Comparison of ENCODE assay signal across 8 mouse cellular contexts in the genomic region with DNA sequence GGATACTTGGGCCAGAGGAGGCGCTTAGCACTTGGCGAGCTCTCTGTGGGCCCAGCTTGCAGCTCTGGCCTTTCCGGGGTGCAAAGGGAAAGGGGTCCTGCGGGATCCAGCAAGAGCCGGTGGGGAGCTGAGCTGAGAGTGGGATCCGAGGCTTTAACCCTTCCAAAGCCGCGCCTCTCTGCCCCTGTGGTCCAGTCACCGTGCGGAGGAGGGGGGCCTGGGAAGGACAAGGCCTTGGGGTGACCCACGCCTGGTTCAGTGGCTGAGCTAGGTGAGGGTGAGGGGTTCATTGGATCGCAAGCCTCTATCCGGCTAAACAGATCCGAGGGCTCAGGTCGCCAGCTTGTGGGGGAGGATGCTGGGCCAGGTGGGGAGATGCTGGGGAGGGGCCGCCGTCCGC. TPM values are rescaled to one million over a fixed set of nuclear protein-coding genes. Genes with fewer than 3 reads are reported as not detected.
DNase-seq lines count a peak whose midpoint lies in the region; ATAC-seq and TF ChIP-seq lines count a peak whose summit lies in the region.

No protein-coding gene starts in this region.

- ATAC-seq in heart, postnatal 0 days (ENCODE audit: insufficient read depth, low read depth) = no peak
- no peak for ATAC-seq in midbrain, embryonic 11.5 days (ENCODE audit: low FRiP score)
- no peak for ATAC-seq in activated CD4-positive, CD25-positive, alpha-beta regulatory T cell, adult 4 months

- TF ChIP-seq CTCF in gastrocnemius, adult 2 months (IDR thresholded peaks at IDR 0.05) = no peak
- TF ChIP-seq CTCF in heart, postnatal 0 days (IDR thresholded peaks at IDR 0.05; ENCODE audit: low read depth) = no peak

- peak overlapping the region; percentile 12; the same call in 1 of the 2 replicates for H3K9ac ChIP-seq in heart, postnatal 0 days (replicated peaks; ENCODE audit: low read depth, low read length)
- H3K9ac ChIP-seq in midbrain, embryonic 11.5 days (ENCODE audit: low read length) = peak overlapping the region; percentile 68

- H3K4me3 ChIP-seq in gastrocnemius, adult 2 months = peak overlapping the region; percentile 59
- peak overlapping the region; percentile 42 for H3K4me3 ChIP-seq in heart, postnatal 0 days (ENCODE audit: low read depth, low read length)
- peak overlapping the region; percentile 54 for H3K4me3 ChIP-seq in midbrain, embryonic 11.5 days (ENCODE audit: low read depth, low read length)

- no peak for TF ChIP-seq EP300 in heart, postnatal 0 days (IDR thresholded peaks at IDR 0.05; ENCODE audit: low read depth)

- no peaks in the 10 kb centered on the region for H3K36me3 ChIP-seq in heart, postnatal 0 days (replicated peaks; ENCODE audit: control insufficient read depth, insufficient read depth, low read length)
- no peaks in the 10 kb centered on the region for H3K36me3 ChIP-seq in midbrain, embryonic 11.5 days (ENCODE audit: control insufficient read depth, insufficient read depth, low read length)

- 0 out of 2 replicates have a peak, but pooled peaks cover 15% of the 10 kb centered on the region for H3K27me3 ChIP-seq in heart, postnatal 0 days (ENCODE audit: control insufficient read depth, insufficient read depth, low read length)
- H3K27me3 ChIP-seq in midbrain, embryonic 11.5 days (ENCODE audit: control insufficient read depth, insufficient read depth, low read length) = peaks cover 23% of the 10 kb centered on the region

- H3K4me2 ChIP-seq in heart, postnatal 0 days (ENCODE audit: low read depth, low read length) = peak overlapping the region; percentile 83
- peak overlapping the region; percentile 95 for H3K4me2 ChIP-seq in midbrain, embryonic 11.5 days

- DNase-seq in gastrocnemius, adult 2 months = peak; percentile 27
- no peak for DNase-seq in gastrocnemius, adult 8-10 months (ENCODE audit: low spot score in 2 of 2)
- DNase-seq in right cerebral cortex, postnatal 10 days (ENCODE audit: low spot score in 2 of 2) = peak; percentile 35 to 52
- DNase-seq in right cerebral cortex, adult 18-20 months = no peak
- DNase-seq in heart, postnatal 0 days (ENCODE audit: low spot score) = no peak
- peak; percentile 91 for DNase-seq in midbrain, embryonic 11.5 days (ENCODE audit: low spot score, missing footprints)
- DNase-seq in B cell, adult 2 months = no peak

- peaks cover 6% of the 10 kb centered on the region for H3K4me1 ChIP-seq in heart, postnatal 0 days (ENCODE audit: control insufficient read depth, insufficient read depth)
- H3K4me1 ChIP-seq in midbrain, embryonic 11.5 days (ENCODE audit: control insufficient read depth, insufficient read depth, low read length) = peaks cover 11% of the 10 kb centered on the region

- H3K27ac ChIP-seq in gastrocnemius, adult 2 months = no peak overlapping the region
- no peak overlapping the region for H3K27ac ChIP-seq in heart, postnatal 0 days (ENCODE audit: low read depth)
- H3K27ac ChIP-seq in midbrain, embryonic 11.5 days (ENCODE audit: low read depth, low read length) = no peak overlapping the region

- 13% methylated on average over 18 of the region's 18 CpGs for WGBS in heart, postnatal 0 days
- 3% methylated on average over 18 of the region's 18 CpGs for WGBS in midbrain, embryonic 11.5 days

- intact Hi-C loops in gastrocnemius, adult 2 months (cut with DNase I) = loop anchor here (5.0 kb wide), 2 partner anchors 39 to 109 kb away; a partner anchor contains a TSS

- no peaks in the 10 kb centered on the region for H3K9me3 ChIP-seq in heart, postnatal 0 days (replicated peaks; ENCODE audit: control insufficient read depth, low read length)
- no peaks in the 10 kb centered on the region for H3K9me3 ChIP-seq in midbrain, embryonic 11.5 days (ENCODE audit: control insufficient read depth, low read length)

RNA-seq across cellular contexts. Expression of a gene that starts 1.4 kb away (rescaled TPM):
- under 1 TPM in 1 of 2 experiments, not detected in 1; 0.03 TPM for total RNA-seq in gastrocnemius, adult 2 months (2021)
- total RNA-seq in gastrocnemius, adult 8-10 months (2022) = not detected
- total RNA-seq in heart, postnatal 0 days (2014; rRNA removed; ENCODE audit: low replicate concordance) = 0.12 TPM in 1 of 2 replicates, not detected in the other
- polyA plus RNA-seq in heart, postnatal 0 days (2015; fragmentation: Nextera tagmentation; extraction: Ambion mirVana) = 0.05 and 0.07 TPM in 2 replicates
- 0.08 and 0.31 TPM in 2 replicates for polyA plus RNA-seq in midbrain, embryonic 11.5 days (2014; fragmentation: Nextera tagmentation; extraction: Ambion mirVana)
- under 1 TPM; 0.16 to 0.37 TPM for polyA plus RNA-seq in activated CD4-positive, CD25-positive, alpha-beta regulatory T cell, adult 4 months (2017; shearing (Covaris generic))

RNA-seq across cellular contexts. Expression of a gene that starts 1.7 kb away (rescaled TPM):
- total RNA-seq in gastrocnemius, adult 2 months (2021) = 10 to 100 TPM in 1 of 2 experiments, 1 to 10 TPM in 1; 8.9 to 15.8 TPM
- total RNA-seq in gastrocnemius, adult 8-10 months (2022) = 10 to 100 TPM in 3 of 4 experiments, 1 to 10 TPM in 1; 9.9 to 14.4 (median 11.3) TPM
- total RNA-seq in heart, postnatal 0 days (2014; rRNA removed; ENCODE audit: low replicate concordance) = 36.4 and 59.7 TPM in 2 replicates
- polyA plus RNA-seq in heart, postnatal 0 days (2015; fragmentation: Nextera tagmentation; extraction: Ambion mirVana) = 33.3 and 34.4 TPM in 2 replicates
- 33.1 and 39.5 TPM in 2 replicates for polyA plus RNA-seq in midbrain, embryonic 11.5 days (2014; fragmentation: Nextera tagmentation; extraction: Ambion mirVana)
- polyA plus RNA-seq in activated CD4-positive, CD25-positive, alpha-beta regulatory T cell, adult 4 months (2017; shearing (Covaris generic)) = 10 to 100 TPM; 13.9 to 16.7 TPM

RNA-seq across cellular contexts. Expression of a gene that starts 27.5 kb away (rescaled TPM):
- total RNA-seq in gastrocnemius, adult 2 months (2021) = 1 to 10 TPM; 3.3 to 7.1 TPM
- 1 to 10 TPM; 3.8 to 5.3 (median 4.3) TPM for total RNA-seq in gastrocnemius, adult 8-10 months (2022)
- 4.3 and 11.4 TPM in 2 replicates for total RNA-seq in heart, postnatal 0 days (2014; rRNA removed; ENCODE audit: low replicate concordance)
- polyA plus RNA-seq in heart, postnatal 0 days (2015; fragmentation: Nextera tagmentation; extraction: Ambion mirVana) = 16.9 and 20.8 TPM in 2 replicates
- polyA plus RNA-seq in midbrain, embryonic 11.5 days (2014; fragmentation: Nextera tagmentation; extraction: Ambion mirVana) = 20.3 and 22.0 TPM in 2 replicates
- polyA plus RNA-seq in activated CD4-positive, CD25-positive, alpha-beta regulatory T cell, adult 4 months (2017; shearing (Covaris generic)) = 10 to 100 TPM; 41.9 to 47.6 TPM

RNA-seq across cellular contexts. Expression of a gene that starts 40.7 kb away (rescaled TPM):
- 1 to 10 TPM; 5.5 to 9.1 TPM for total RNA-seq in gastrocnemius, adult 2 months (2021)
- 1 to 10 TPM; 6.5 to 9.8 (median 8.8) TPM for total RNA-seq in gastrocnemius, adult 8-10 months (2022)
- total RNA-seq in heart, postnatal 0 days (2014; rRNA removed; ENCODE audit: low replicate concordance) = 23.4 and 70.5 TPM in 2 replicates
- polyA plus RNA-seq in heart, postnatal 0 days (2015; fragmentation: Nextera tagmentation; extraction: Ambion mirVana) = 30.8 and 31.0 TPM in 2 replicates
- polyA plus RNA-seq in midbrain, embryonic 11.5 days (2014; fragmentation: Nextera tagmentation; extraction: Ambion mirVana) = 13.4 and 15.5 TPM in 2 replicates
- 10 to 100 TPM; 46.6 to 47.9 TPM for polyA plus RNA-seq in activated CD4-positive, CD25-positive, alpha-beta regulatory T cell, adult 4 months (2017; shearing (Covaris generic))

RNA-seq across cellular contexts. Expression of a gene that starts 53.1 kb away (rescaled TPM):
- total RNA-seq in gastrocnemius, adult 2 months (2021) = 1 to 10 TPM; 3.1 to 4.1 TPM
- 1 to 10 TPM; 2.3 to 7.7 (median 5.7) TPM for total RNA-seq in gastrocnemius, adult 8-10 months (2022)
- 1.9 and 2.2 TPM in 2 replicates for total RNA-seq in heart, postnatal 0 days (2014; rRNA removed; ENCODE audit: low replicate concordance)
- 1.1 TPM in 2 replicates for polyA plus RNA-seq in heart, postnatal 0 days (2015; fragmentation: Nextera tagmentation; extraction: Ambion mirVana)
- polyA plus RNA-seq in midbrain, embryonic 11.5 days (2014; fragmentation: Nextera tagmentation; extraction: Ambion mirVana) = 0.77 and 0.85 TPM in 2 replicates
- polyA plus RNA-seq in activated CD4-positive, CD25-positive, alpha-beta regulatory T cell, adult 4 months (2017; shearing (Covaris generic)) = under 1 TPM; 0.11 to 0.68 TPM

Comparison
In these comparisons a context has a peak if more than half of its experiments do, and no peak if none do; other contexts are left out.
1. DNase-seq: peak in gastrocnemius, adult 2 months (single experiment), right cerebral cortex, postnatal 10 days (2 of 2) and midbrain, embryonic 11.5 days (single experiment); none in gastrocnemius, adult 8-10 months (0 of 2), right cerebral cortex, adult 18-20 months (single experiment), heart, postnatal 0 days (single experiment) and B cell, adult 2 months (0 of 2).
2. Peak in every context shown above with its lines, with median percentiles within 50 percentile points of each other: H3K4me3 ChIP-seq.